Mouse (Mus musculus) E14TG2a.4 (cell line): Measurements from ENCODE around the gene Ryr1.
"Not testable (repeated sequence)": the region's sequence is repeated elsewhere in the genome, so short reads cannot be mapped to it uniquely, and the experiment has no call there.

Experiments
- H3K27me3 ChIP-seq: 2 replicates; pipeline ENCODE4 v1.6.1; 2014; ENCODE audit warnings: low read length, control low read depth; ENCODE audit not compliant: insufficient read depth
- H3K36me3 ChIP-seq: 2 replicates; pipeline ENCODE4 v1.6.1; 2014; ENCODE audit warnings: low read length, control low read depth; ENCODE audit not compliant: insufficient read depth
- H3K4me1 ChIP-seq: replicated peaks from 2 replicates; pipeline ENCODE4 v1.6.1; 2014; ENCODE audit warnings: low read depth, low read length, control low read depth
- H3K4me3 ChIP-seq: replicated peaks from 2 replicates; pipeline ENCODE4 v1.5.1; 2014; ENCODE audit warnings: mild to moderate bottlenecking, low read length
- H3K9me3 ChIP-seq: 2 replicates; pipeline ENCODE4 v1.6.1; 2014; ENCODE audit warnings: low read length, control low read depth
- CTCF ChIP-seq: conservative IDR thresholded peaks from 2 replicates; pipeline ENCODE4 v1.5.1; 2014; ENCODE audit warnings: low read length
- NANOG ChIP-seq: IDR thresholded peaks from 2 replicates; pipeline ENCODE4 v1.6.1; 2014; ENCODE audit warnings: borderline replicate concordance, low read length, mixed read lengths
- POU5F1 ChIP-seq: IDR thresholded peaks from 2 replicates; pipeline ENCODE4 v1.6.1; 2014; ENCODE audit warnings: low read length, borderline replicate concordance

The Ryr1 gene

GRCm38 (mm10) chr7:29079419-29079950 is 45.5 kb downstream of the Ryr1 start:
- peak overlapping the region; percentile 50 for H3K4me3 ChIP-seq
- peaks cover 20% of the 10 kb centered on the region; the same call in 1 of the 2 replicates for H3K36me3 ChIP-seq
- H3K27me3 ChIP-seq, result peaks cover 8% of the 10 kb centered on the region; the same call in 1 of the 2 replicates
- H3K4me1 ChIP-seq, result peaks cover 64% of the 10 kb centered on the region
- no peaks in the 10 kb centered on the region for H3K9me3 ChIP-seq
- TF ChIP-seq CTCF, result no peak
- no peak for TF ChIP-seq NANOG
- TF ChIP-seq POU5F1, result no peak

DNA sequence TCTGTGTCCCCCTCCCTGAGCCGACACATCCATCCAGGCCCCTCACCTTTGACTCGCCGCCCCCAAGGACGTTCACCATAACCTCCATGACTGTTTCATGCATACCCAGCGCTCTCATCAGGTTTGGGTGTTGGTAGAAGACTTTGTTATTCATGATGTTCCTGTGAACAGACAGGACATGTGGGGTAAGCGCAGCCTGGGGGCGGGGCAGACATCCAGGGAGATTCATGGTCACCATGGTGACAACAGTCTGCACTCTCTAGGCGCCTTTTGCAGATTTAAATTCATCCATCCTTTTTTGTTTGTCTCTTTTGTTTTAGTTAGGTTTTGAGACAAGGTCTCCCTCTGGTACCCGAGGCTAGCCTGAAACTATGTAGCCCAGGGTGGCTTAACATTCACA is 48.0 kb downstream of the Ryr1 start:
- TF ChIP-seq POU5F1, result no peak
- no peak for TF ChIP-seq CTCF
- no peak for TF ChIP-seq NANOG
- Histone ChIP-seq H3K36me3 (peaks cover 24% of the 10 kb centered on the region), H3K4me1 (peaks cover 73% of the 10 kb centered on the region), H3K9me3 (no peaks in the 10 kb centered on the region), H3K27me3 (peaks cover 6% of the 10 kb centered on the region; the same call in 1 of the 2 replicates), H3K4me3 (0 out of 2 replicates have a peak overlapping the region, but pooled peaks have one; percentile 7)

DNA sequence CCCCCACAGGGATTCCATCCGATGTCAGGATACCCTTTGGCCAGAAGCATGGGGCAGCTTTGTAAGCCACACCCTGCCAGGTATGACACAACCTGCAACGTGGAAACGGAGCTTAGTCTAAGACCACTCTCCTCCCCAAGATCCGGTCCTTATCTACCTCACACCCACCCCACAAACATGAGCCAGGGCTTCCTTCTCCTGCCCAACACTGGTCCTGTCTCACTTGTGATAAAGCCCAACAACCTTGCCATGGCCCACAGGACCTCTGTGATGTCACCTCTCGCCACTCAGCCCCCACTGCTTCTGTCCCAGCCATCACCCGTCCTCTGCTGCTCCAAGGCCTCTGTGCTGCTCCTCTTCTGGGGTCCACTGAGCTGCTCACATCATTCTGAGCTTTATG is 49.8 kb downstream of the Ryr1 start:
- TF ChIP-seq POU5F1 (no peak), CTCF (no peak), NANOG (no peak)
- no peaks in the 10 kb centered on the region for H3K9me3 ChIP-seq
- no peak overlapping the region for H3K4me3 ChIP-seq
- H3K4me1 ChIP-seq, result peaks cover 86% of the 10 kb centered on the region
- peaks cover 22% of the 10 kb centered on the region for H3K27me3 ChIP-seq
- H3K36me3 ChIP-seq, result peaks cover 31% of the 10 kb centered on the region

DNA sequence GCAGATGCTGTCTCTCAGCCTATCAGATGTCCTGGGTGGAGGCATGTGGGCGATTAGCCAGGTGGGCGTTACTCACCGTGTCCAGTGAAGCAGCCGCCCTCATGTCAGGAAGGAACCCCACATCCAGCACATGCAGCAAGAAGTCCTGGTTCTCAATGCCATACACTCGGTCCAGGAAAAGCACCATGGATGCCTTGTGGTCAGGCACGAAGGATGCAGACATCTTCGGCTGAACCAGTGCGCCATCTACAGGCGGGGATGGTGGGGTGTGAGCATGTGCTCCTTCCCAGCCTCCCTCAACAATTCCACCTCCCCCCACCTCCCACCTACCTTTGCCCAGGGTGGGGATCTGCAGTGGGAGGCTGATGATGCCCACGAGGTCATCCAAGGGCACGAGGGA is 52.3 kb downstream of the Ryr1 start:
- Histone ChIP-seq H3K27me3 (peaks cover 36% of the 10 kb centered on the region), H3K4me3 (no peak overlapping the region), H3K36me3 (peaks cover 45% of the 10 kb centered on the region), H3K9me3 (no peaks in the 10 kb centered on the region), H3K4me1 (peaks cover 79% of the 10 kb centered on the region)
- TF ChIP-seq POU5F1 (no peak), CTCF (peak; percentile 63)

- no peak; the same call in 1 of the 2 replicates for TF ChIP-seq POU5F1
- no peak for TF ChIP-seq NANOG
- no peak for TF ChIP-seq CTCF
- peak overlapping the region; percentile 75 for H3K4me3 ChIP-seq
- peaks cover 57% of the 10 kb centered on the region for H3K36me3 ChIP-seq
- H3K9me3 ChIP-seq, result no peaks in the 10 kb centered on the region
- peaks cover 47% of the 10 kb centered on the region for H3K27me3 ChIP-seq
- peaks cover 71% of the 10 kb centered on the region for H3K4me1 ChIP-seq
Observed at GRCm38 (mm10) chr7:29071169-29071891, 53.6 kb downstream of the Ryr1 start.

DNA sequence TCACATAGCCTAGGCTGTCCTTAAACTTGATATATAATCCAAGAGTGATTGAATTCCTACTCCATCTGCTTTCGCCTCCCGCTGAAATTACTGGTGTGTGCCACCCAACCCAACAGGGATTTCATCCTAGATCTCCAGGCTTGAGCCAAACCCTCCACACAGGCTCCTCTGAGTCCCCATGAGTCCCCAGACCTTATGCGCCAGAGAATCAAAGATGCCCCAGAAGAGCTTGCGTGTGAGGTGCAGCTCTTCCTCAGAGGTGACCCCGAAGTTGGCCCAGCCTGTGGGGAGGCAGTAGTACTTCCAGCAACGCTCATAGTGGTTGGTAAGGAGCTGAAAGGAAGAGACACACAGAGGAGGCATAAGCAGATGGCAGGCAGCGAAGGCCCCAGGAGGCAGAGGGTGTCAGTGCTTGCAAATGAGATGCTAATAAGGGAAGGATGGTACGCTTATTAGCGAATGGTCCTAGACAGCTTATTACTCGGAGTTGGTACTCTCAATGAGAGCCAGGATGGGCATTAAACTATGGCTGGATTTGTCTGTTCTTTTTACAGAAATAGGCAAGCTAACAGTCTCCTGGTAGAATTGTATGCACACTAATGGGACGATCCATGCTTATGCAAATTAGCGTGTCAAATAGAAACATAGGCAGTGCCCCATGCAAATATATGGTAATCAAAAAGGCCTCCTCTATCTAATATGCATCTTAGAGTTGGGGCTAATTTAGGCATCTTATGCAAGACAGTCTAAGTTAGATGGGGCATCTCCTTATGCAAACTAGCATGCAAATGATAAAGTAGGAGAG is 54.4 kb downstream of the Ryr1 start:
- TF ChIP-seq CTCF (no peak), NANOG (no peak), POU5F1 (no peak)
- Histone ChIP-seq H3K4me3 (peak overlapping the region; percentile 75; the same call in 1 of the 2 replicates), H3K27me3 (peaks cover 50% of the 10 kb centered on the region), H3K4me1 (peaks cover 64% of the 10 kb centered on the region), H3K9me3 (no peaks in the 10 kb centered on the region), H3K36me3 (peaks cover 55% of the 10 kb centered on the region)

GRCm38 (mm10) chr7:29067758-29068157 is 57.2 kb downstream of the Ryr1 start:
- H3K4me1 ChIP-seq, result peaks cover 58% of the 10 kb centered on the region
- H3K36me3 ChIP-seq, result peaks cover 40% of the 10 kb centered on the region
- H3K4me3 ChIP-seq, result peak overlapping the region; percentile 48
- H3K9me3 ChIP-seq, result no peaks in the 10 kb centered on the region
- TF ChIP-seq POU5F1 (no peak), CTCF (no peak), NANOG (no peak)
- peaks cover 50% of the 10 kb centered on the region for H3K27me3 ChIP-seq

DNA sequence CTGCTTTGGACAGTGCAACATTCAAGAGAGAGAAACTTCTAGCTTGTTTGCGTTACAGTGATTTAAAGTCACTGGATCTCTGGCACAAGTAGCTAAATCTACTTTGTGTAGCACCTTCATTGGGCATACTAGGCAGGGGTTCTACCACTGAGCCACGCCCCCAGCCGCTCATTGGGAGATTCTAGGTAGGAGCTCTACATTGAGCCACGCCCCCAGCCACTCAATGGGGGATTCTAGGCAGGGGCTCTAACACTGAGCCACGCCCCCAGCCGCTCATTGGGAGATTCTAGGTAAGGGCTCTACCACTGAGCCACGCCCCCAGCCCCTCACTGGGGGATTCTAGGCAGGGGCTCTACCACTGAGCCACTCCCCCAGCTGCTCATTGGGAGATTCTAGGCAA is 61.5 kb downstream of the Ryr1 start:
- Histone ChIP-seq H3K27me3 (peaks cover 37% of the 10 kb centered on the region), H3K36me3 (peaks cover 18% of the 10 kb centered on the region), H3K4me1 (peaks cover 44% of the 10 kb centered on the region)
- H3K9me3 ChIP-seq, H3K4me3 ChIP-seq: not testable (repeated sequence)
